Mouse (Mus musculus) brain, embryonic 18.5 days (tissue): ENCODE results near the gene Tspan5.

ENCODE experiments used
- DNase-seq: peaks from one replicate; pipeline ENCODE4 v3.0.0-alpha.2; 2012; ENCODE audit warnings: low read depth, low spot score

Gene Tspan5

GRCm38 (mm10) chr3:138876418-138876817, 134.4 kb downstream of the Tspan5 start:
- DNase-seq, result no peak

DNA sequence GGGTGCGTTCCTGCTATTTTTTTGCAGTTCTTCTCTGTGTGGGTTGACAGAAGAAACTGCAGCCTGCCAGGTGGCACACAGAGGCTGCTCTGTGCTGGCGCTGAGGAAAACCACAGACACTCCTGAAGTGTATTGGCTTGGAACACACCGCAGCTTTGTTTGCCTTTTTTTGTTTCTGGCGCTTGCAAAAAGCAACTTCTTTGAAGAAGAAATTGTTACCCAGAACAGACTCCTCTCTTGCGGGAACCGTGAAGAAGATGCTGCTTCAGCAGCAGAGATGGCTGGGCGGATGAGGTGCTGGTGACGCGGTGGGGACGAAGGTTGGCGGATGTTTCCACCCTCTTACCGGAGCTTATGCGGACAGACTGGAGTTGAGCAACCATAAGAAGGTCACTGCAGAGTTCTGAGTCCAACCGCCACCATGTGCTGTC, 135.0 kb downstream of the Tspan5 start:
- no peak for DNase-seq

DNA sequence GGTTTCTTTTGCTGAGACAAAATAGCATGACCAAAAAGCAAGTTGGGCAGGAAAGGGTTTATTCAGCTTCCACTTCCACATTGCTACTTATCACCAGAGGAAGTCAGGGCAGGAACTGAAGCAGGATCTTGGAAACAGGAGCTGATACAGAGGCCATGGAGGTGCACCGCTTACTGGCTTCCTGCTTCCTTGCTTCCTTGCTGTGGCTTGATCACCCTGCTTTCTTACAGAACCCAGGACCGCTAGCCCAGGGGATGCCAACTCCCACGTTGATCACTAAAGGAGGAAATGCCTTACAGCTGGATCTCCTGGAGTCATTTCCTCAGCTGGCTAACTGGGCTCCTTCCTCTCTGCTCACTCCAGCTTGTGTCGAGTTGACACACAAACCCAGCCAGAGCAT, 135.7 kb downstream of the Tspan5 start:
- DNase-seq, result no peak

- no peak for DNase-seq
Measured at GRCm38 (mm10) chr3:138880999-138881724, 139.2 kb downstream of the Tspan5 start.

DNA sequence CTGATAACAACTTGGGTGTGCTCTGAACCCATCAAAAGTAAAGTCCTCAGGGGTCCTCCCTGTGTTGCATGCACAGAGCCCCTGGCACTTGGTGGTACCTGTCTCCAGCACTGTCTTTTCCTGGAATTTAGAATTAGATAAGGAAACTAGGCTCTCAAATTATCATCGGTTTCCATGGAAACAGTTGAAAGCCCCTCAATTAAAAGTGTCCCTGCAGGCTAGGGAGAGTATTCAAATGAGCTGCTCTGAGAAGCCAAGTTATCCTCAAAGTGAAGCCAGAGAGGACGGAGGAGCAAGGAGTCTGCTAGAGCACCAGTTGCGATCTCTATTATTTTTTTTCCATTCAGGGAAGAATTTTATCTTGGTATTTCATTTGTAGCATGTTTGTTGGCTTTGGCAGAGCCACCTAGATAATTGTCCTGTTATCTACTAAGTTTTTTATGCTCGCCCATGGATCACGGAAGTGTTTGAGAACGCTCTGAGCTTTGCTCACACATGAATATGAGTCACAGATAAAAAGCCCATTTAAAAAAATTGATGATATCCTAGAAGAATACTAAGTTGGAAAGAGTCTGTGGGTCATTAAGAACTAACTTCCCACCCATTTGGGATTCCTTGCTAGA, 139.8 kb downstream of the Tspan5 start:
- no peak for DNase-seq

DNA sequence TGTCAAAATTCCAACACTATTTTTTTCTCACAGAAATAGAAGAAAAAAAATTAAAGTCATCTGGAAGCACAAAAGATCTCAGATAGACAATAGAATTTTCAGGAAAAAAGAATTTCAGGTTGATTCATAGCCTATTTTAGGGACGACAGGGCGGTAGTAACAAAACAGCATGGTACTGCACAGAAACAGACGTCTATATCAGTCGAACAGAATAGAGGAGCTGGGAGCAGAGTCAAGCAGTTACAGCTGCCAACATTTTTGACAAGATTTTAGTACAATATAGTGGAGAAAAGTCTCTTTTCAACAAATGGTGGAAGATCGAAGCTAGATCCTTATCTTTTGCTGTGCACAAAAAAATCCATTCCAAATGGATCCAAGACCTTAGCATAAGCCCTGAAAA, 144.1 kb downstream of the Tspan5 start:
- DNase-seq, result no peak

GRCm38 (mm10) chr3:138889214-138889613, 147.2 kb downstream of the Tspan5 start:
- no peak for DNase-seq

GRCm38 (mm10) chr3:138889769-138890295, 147.8 kb downstream of the Tspan5 start:
- no peak for DNase-seq

DNA sequence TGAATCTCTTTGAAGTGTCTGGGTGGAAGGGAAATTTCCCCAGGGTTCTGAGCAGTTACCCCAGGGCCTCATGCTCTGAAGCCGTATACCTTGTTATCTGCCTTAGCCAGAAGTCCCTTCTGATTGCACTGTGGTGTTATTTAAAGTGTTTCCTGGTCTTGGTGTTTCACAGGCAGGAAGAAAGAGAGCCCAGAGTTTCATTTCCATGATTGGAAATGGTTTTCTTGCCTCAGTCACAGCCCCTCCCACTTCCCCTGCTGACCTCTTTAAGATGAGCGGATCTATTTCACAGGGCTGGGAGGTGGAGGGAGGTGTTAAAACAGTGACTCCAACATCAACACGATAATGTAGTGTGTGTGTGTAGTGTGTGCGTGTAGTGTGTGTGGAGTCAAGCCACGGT, 151.5 kb downstream of the Tspan5 start:
- DNase-seq, result no peak

DNA sequence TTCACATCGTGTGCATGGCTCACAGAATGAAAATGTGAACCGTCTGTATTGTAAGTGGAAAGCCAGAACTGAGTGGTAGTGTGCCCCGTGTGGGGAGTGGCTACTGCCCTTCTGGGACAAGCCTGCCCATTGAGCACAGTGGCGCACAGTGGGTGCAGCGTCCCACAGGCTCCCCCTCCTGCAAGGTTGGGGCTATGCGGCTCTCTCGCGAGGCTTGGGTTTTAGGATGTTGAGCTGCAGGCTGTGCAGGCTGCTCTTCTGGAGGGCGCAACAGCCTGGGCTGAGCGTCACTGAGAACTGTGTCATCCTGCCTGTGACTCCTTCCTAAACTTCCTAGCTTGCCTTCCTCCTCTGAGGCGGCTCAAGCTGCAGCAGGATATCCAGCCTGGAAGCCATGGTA, 155.5 kb downstream of the Tspan5 start:
- DNase-seq, result no peak

DNA sequence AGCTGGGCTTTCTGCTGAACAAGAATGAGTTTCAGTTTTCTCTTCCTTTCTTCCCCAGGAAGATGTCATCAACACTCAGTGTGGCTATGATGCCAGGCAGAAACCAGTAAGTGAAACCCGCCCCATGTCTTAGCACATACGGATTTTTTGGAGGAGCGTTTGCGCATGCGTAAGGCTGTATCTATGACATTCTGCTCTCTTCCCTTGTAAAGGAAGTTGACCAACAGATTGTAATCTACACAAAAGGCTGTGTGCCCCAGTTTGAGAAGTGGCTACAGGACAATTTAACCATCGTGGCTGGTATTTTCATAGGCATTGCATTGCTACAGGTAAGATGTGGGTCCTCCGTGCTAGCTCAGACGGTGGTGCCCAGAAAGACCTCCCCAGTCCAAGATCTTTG, 156.1 kb downstream of the Tspan5 start:
- no peak for DNase-seq

GRCm38 (mm10) chr3:138900571-138901141, 158.7 kb downstream of the Tspan5 start:
- DNase-seq, result no peak

DNA sequence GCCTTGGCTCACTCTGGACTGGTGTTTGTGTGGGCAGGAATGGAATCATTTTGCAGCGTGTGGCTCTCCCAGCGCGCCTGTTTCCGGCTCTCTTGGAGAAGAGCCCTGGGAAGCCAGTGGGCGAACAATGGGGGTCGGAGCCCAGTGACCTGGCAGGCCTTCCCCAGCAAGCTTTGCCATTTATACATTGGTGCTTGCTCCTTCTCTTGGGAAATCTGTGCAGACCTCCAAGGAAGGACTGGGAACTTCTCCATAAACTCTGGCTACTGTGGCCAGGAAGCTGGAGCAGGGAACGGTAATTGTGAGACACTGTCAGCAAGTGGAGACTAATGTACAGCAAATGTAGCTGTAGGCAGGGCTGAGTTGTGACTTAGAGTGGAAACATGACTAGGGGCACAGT, 163.7 kb downstream of the Tspan5 start:
- DNase-seq, result no peak

DNA sequence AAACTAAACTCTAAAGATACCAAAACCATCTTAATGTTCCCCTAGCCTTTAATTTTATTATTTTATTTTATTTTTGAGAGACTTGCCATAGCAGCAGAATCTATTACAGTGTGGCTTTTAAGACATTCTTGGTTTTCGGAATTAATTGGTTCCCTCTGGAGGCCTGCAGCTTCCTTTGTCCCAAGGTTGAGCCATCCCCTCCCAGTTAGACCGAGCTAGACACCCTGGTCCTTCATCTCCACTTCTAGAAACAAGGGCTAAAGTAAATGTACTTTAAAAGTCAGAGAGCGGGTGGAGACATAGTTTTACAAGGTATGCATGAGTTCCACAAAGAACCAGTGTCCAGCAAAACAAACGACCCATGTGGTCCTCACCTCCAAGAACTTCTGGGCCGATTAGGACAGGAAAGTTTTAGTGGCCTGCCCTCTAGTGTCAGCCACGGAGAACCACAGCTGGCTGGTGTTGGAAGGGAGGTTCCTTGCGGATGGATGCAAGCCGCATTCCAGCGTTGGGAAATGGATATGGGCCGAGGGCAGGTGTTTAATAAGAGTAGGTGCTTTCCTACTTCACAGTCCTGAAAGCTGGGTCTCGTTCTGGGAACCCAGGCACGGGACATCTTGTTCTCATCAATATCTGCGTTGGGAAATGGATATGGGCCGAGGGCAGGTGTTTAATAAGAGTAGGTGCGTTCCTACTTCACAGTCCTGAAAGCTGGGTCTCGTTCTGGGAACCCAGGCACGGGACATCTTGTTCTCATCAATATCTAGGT, 164.3 kb downstream of the Tspan5 start:
- DNase-seq, result peak; percentile 37

- no peak for DNase-seq
Measured at GRCm38 (mm10) chr3:138909313-138909712, 167.3 kb downstream of the Tspan5 start.

DNA sequence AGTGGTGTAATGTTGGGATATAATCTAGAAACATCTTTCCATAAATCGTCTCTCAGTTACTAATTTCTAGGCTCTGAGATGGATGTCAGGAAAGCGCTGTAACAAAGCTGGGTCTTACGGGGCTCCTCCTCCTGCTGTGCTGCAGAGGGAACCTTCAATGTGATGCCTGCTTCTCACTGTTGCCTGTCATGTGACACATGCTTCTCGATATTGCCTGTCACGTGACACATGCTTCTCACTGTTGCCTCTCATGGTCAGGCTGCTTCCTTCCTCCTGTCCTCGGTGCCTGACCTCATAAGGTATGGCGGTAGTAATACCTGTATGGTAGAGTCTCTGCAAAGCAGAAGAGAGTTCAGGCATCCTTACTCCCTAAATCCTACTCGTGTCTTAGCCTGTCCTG, 170.5 kb downstream of the Tspan5 start:
- no peak for DNase-seq

DNA sequence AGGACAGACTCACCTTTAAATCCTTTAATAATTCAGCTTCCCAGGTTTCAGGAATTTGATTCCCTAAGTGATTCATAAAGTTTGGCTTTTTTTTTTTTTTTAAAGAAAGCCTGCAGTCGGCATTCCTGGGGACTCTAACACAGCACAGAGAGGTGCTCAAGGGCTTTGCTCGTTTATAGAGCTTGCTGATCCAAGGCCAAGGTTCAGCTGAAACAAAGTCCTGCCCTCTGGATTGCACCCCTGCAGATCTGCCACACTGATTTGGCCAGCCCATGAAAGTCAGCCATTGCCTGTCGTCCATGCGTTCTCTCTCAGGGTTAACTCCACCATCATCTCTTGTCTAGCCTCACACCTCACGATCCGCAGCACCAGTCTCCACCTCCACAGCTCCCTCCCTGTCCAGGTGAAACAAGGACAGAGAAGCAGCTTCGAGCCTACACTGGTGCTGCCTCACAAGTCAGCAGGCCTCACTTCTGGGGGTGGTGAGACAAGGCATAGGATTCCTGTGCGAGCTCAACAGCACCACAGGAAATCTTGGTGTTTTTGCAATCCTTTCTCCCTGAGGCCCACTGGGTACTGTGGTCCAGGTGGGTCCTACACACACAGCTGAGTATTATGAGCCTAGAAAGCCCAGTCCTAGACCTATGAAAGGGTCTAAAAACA, 172.8 kb downstream of the Tspan5 start:
- DNase-seq, result no peak

GRCm38 (mm10) chr3:138916591-138916990, 174.6 kb downstream of the Tspan5 start:
- DNase-seq, result no peak

DNA sequence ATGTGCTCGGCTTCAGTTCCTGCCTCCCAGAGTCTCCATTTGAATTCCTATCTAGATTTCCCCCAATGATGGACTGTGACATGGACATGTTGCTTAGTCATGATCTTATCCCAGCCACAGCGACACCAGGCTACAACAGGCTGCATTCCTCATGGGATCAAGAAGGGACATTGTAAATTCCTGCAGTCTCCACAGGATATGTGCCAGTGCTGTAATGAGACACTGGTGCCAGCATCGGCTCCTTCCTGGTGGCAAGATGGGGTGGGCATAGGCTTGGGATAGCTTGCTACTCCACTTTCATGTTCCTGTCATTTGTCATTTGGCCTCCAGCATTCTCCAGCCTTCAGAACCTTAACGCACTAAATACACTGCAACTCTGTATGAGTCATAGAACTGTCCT, 175.0 kb downstream of the Tspan5 start:
- DNase-seq, result no peak

DNA sequence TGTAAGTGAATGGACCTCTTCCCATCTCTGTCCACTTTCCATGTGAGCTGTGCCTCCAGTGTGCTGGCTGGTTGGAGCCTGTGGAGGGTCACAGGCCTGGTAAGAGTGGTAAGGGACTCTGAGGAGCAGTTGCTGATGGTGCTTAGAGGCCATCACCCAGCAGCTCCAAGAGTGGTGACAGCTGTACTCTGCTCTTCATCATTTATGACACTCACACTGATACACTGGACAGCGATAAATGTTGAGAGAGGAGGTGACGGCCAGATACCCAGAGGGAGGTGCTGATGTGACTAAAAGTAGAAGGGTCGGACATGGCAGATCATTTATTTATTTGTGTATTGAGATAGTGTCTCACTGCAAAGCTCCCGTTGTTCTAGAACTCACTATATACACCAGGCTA, 176.2 kb downstream of the Tspan5 start:
- no peak for DNase-seq

GRCm38 (mm10) chr3:138926161-138926560, 184.2 kb downstream of the Tspan5 start:
- DNase-seq, result no peak

DNA sequence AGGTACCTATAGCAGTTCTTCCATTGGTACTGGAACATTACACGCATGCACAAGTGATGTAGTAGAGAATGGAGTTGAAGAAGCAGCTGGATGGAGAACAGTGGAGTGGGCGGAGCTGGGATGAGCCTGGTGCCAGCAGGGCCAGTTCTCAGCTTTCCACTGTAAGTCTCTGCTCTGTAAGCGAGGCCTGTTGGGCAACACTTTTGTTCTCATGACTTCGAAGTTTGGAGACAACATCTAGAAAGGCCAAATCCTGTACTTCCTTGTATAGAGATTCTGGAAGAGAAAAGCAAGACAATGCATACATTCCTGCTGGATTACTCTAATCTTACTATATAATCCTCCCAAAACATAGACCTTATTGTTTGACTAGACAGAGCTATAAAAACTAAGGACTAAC, 185.4 kb downstream of the Tspan5 start:
- no peak for DNase-seq
